Mouse (Mus musculus) midbrain, embryonic 12.5 days (tissue): ENCODE data around the gene Bsdc1. TPM values are rescaled to one million over a fixed set of nuclear protein-coding genes. Genes with fewer than 3 reads are reported as not detected.

ENCODE experiments used
- ATAC-seq: fragments of 200-750 bp; cut with Nextera tagmentation; 2 replicates; pipeline ENCODE4 v1.8.0; 2017; ENCODE audit warnings: low read depth, moderate TSS enrichment, moderate library complexity; ENCODE audit not compliant: low FRiP score
- H3K27ac ChIP-seq: fragments of 300-500 bp; sonication (generic); replicated peaks from 2 replicates; pipeline ENCODE4 v1.5.1; 2016; ENCODE audit warnings: mild to moderate bottlenecking
- H3K27me3 ChIP-seq: fragments of 300-500 bp; sonication (generic); 2 replicates; pipeline ENCODE4 v1.6.1; 2016; ENCODE audit warnings: mild to moderate bottlenecking
- H3K36me3 ChIP-seq: fragments of 300-500 bp; sonication (generic); 2 replicates; pipeline ENCODE4 v1.6.1; 2016
- H3K4me1 ChIP-seq: fragments of 300-500 bp; sonication (generic); 2 replicates; pipeline ENCODE4 v1.6.1; 2016
- H3K4me2 ChIP-seq: fragments of 300-500 bp; sonication (generic); replicated peaks from 2 replicates; pipeline ENCODE4 v1.6.1; 2016; ENCODE audit warnings: mild to moderate bottlenecking, moderate library complexity
- H3K4me3 ChIP-seq: fragments of 300-500 bp; sonication (generic); 2 replicates; pipeline ENCODE4 v1.5.1; 2016; ENCODE audit warnings: mild to moderate bottlenecking
- H3K9ac ChIP-seq: fragments of 300-500 bp; sonication (generic); replicated peaks from 2 replicates; pipeline ENCODE4 v1.6.1; 2016; ENCODE audit warnings: mild to moderate bottlenecking, moderate library complexity
- H3K9me3 ChIP-seq: fragments of 300-500 bp; sonication (generic); 2 replicates; pipeline ENCODE4 v1.6.1; 2016; ENCODE audit warnings: mild to moderate bottlenecking
- WGBS: fragments of 180-500 bp; shearing (Covaris S2); methylation state at CpG from one replicate; pipeline ENCODE4 v1.1.7; 2016; 5-methylcytosine and 5-hydroxymethylcytosine counted together
- polyA plus RNA-seq: library from polyadenylated mRNA; unstranded; fragments of >200 nt; fragmentation: Nextera tagmentation; extraction: Ambion mirVana; gene quantifications from 2 replicates; pipeline ENCODE4 v1.2.1, GENCODE M21; 2016

Bsdc1 gene
- 31.9 and 33.7 TPM in 2 replicates for polyA plus RNA-seq

GRCm38 (mm10) chr4:129461183-129461960 is at the start of gene Bsdc1:
TSS of gene Bsdc1 (plus strand) at chr4:129461581.
- Histone ChIP-seq H3K9me3 (no peaks in the 10 kb centered on the region), H3K4me1 (peaks cover 11% of the 10 kb centered on the region), H3K4me2 (peak within 1 kb of the TSS; percentile 87), H3K27me3 (no peaks in the 10 kb centered on the region), H3K27ac (peak within 1 kb of the TSS; percentile 94), H3K4me3 (peak within 1 kb of the TSS; percentile 77), H3K9ac (peak within 1 kb of the TSS; percentile 80), H3K36me3 (peaks cover 24% of the 10 kb centered on the region)
- peak; percentile 99 for ATAC-seq
- WGBS: under 1% methylated on average over 45 of the region's 46 CpGs

GRCm38 (mm10) chr4:129415892-129416291 is 45.5 kb upstream of the Bsdc1 start:
- Histone ChIP-seq H3K27me3 (no peaks in the 10 kb centered on the region), H3K4me2 (no peak overlapping the region), H3K9me3 (no peaks in the 10 kb centered on the region), H3K4me3 (no peak overlapping the region), H3K9ac (no peak overlapping the region), H3K4me1 (no peaks in the 10 kb centered on the region), H3K36me3 (no peaks in the 10 kb centered on the region), H3K27ac (no peak overlapping the region)
- 95% methylated on average over 5 of the region's 5 CpGs for WGBS
- ATAC-seq: no peak

GRCm38 (mm10) chr4:129416478-129416877 is 44.9 kb upstream of the Bsdc1 start:
- no peak for ATAC-seq
- no peak overlapping the region for H3K4me3 ChIP-seq
- H3K4me1 ChIP-seq: no peaks in the 10 kb centered on the region
- no peak overlapping the region for H3K9ac ChIP-seq
- no peak overlapping the region for H3K4me2 ChIP-seq
- 88% methylated on average over 5 of the region's 5 CpGs for WGBS
- H3K9me3 ChIP-seq: no peaks in the 10 kb centered on the region
- no peak overlapping the region for H3K27ac ChIP-seq
- H3K36me3 ChIP-seq: no peaks in the 10 kb centered on the region
- H3K27me3 ChIP-seq: no peaks in the 10 kb centered on the region

DNA sequence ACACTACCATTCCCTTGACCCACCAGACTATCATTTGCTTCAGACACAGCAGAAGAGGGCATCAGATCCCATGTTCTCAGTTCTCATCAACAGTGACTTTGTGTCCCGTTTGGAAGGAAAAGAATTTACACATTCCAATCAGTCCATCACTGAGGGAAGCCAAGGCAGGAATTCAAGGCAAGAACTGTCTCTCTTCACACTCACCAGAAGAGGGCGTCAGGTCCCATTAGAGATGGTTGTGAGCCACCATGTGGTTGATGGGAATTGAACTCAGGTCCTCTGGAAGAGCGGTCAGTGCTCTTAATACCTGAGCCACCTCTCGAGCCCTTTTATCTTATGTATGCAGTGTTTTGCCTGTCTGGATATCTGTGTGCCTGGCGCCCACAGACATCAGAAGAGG is 43.1 kb upstream of the Bsdc1 start:
- 78% methylated on average over 5 of the region's 5 CpGs for WGBS
- Histone ChIP-seq H3K9ac (no peak overlapping the region), H3K4me2 (no peak overlapping the region), H3K4me1 (no peaks in the 10 kb centered on the region), H3K27ac (no peak overlapping the region), H3K9me3 (no peaks in the 10 kb centered on the region), H3K36me3 (no peaks in the 10 kb centered on the region), H3K4me3 (no peak overlapping the region), H3K27me3 (no peaks in the 10 kb centered on the region)
- ATAC-seq: no peak

- 1% methylated on average over 33 of the region's 33 CpGs for WGBS
- Histone ChIP-seq H3K27ac (no peak within 1 kb of the TSS), H3K4me1 (peaks cover 6% of the 10 kb centered on the region; the same call in 1 of the 2 replicates)
These were observed 20.9 kb upstream of the Bsdc1 start, which contains the start of gene Zbtb8b for GRCm38 (mm10) chr4:129440340-129441063. TSS of gene Zbtb8b (minus strand) at chr4:129440853.

DNA sequence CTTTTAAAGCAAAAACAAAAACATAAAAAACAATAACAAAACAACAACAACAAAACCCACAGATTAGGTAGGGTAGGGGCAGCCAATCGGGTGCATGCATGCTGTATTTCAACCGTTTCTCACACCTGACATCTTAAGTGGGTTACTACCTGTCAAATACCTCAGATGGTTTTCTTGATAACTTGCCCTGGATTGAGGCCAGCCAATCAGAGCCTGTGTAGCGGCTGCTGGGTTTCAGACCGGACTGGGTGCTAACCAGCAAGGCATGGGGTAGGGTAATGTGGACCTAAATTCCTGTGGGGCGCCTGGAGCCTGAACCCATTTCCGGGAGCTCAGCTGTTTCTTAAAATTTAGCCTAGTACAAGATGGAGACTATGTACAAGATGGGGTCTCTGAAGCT is 20.2 kb upstream of the Bsdc1 start:
- no peak for ATAC-seq
- H3K4me1 ChIP-seq: peaks cover 6% of the 10 kb centered on the region; the same call in 1 of the 2 replicates
- peaks cover 41% of the 10 kb centered on the region for H3K27me3 ChIP-seq
- H3K4me3 ChIP-seq: peak overlapping the region; percentile 52; the same call in 1 of the 2 replicates
- no peaks in the 10 kb centered on the region for H3K9me3 ChIP-seq
- 29% methylated on average over 6 of the region's 6 CpGs for WGBS
- H3K4me2 ChIP-seq: peak overlapping the region; percentile 60
- H3K9ac ChIP-seq: no peak overlapping the region
- H3K36me3 ChIP-seq: no peaks in the 10 kb centered on the region
- no peak overlapping the region for H3K27ac ChIP-seq

More at GRCm38 (mm10) chr4:129440340-129441063, 20.9 kb upstream of the Bsdc1 start, which contains the start of gene Zbtb8b:
- Histone ChIP-seq H3K9me3 (no peaks in the 10 kb centered on the region), H3K4me2 (peak within 1 kb of the TSS; percentile 60), H3K4me3 (peak within 1 kb of the TSS; percentile 52), H3K27me3 (peaks cover 41% of the 10 kb centered on the region), H3K9ac (peak within 1 kb of the TSS; percentile 57), H3K36me3 (no peaks in the 10 kb centered on the region)
- peak; percentile 87 for ATAC-seq

GRCm38 (mm10) chr4:129447360-129447759 is 14.0 kb upstream of the Bsdc1 start:
- Histone ChIP-seq H3K4me3 (no peak overlapping the region), H3K9ac (no peak overlapping the region), H3K9me3 (no peaks in the 10 kb centered on the region), H3K27ac (no peak overlapping the region), H3K4me1 (no peaks in the 10 kb centered on the region), H3K27me3 (peaks cover 8% of the 10 kb centered on the region), H3K4me2 (no peak overlapping the region), H3K36me3 (no peaks in the 10 kb centered on the region)
- 85% methylated on average over 8 of the region's 8 CpGs for WGBS
- ATAC-seq: no peak

DNA sequence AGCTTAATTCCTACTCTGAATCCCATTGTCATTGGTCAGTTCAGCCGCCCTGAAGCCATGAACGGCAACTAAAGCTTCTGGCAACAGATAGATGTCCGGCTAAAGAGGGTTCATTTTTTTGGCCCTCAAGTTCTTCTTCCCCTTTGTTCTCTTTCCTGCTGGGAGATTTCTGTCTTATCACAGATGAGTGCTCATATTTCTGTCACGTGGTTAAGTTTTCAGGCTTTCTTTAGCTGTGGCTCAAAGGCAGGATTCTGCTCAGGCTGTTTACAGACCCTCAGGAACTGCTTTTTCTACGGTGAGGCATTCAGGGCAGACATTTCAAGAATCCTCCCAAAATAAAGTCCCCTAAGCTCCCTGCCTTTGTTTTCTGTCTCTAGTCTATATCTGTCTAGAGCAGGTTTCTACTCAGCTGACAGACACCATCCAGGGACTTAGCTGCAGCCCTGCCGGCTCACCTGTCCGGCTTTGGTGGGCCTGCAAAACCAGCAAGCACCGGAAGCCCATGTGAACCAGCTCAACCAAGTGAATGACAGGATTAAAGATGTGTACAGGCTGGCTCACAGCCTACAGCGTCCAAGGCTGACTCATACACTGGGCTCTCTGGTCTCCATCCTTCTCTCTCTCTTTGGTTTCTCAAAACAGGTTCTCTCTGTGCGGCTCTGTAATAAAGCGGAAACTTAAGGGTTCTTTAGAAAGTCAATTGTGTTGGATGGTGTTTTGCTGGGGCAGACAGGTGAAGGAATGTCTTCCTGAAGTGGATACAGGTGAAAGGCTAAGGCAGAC is 13.4 kb upstream of the Bsdc1 start:
- H3K36me3 ChIP-seq: no peaks in the 10 kb centered on the region
- H3K4me3 ChIP-seq: no peak overlapping the region
- no peak for ATAC-seq
- peaks cover 3% of the 10 kb centered on the region for H3K27me3 ChIP-seq
- H3K4me2 ChIP-seq: no peak overlapping the region
- no peak overlapping the region for H3K9ac ChIP-seq
- no peaks in the 10 kb centered on the region for H3K9me3 ChIP-seq
- H3K4me1 ChIP-seq: no peaks in the 10 kb centered on the region
- no peak overlapping the region for H3K27ac ChIP-seq
- WGBS: 83% methylated on average over 11 of the region's 11 CpGs

GRCm38 (mm10) chr4:129448713-129449112 is 12.7 kb upstream of the Bsdc1 start:
- Histone ChIP-seq H3K27ac (no peak overlapping the region), H3K4me1 (no peaks in the 10 kb centered on the region), H3K4me2 (no peak overlapping the region), H3K27me3 (no peaks in the 10 kb centered on the region), H3K36me3 (no peaks in the 10 kb centered on the region), H3K9ac (no peak overlapping the region), H3K9me3 (no peaks in the 10 kb centered on the region), H3K4me3 (no peak overlapping the region)
- ATAC-seq: no peak
- 91% methylated on average over 6 of the region's 6 CpGs for WGBS

- H3K4me2 ChIP-seq: no peak overlapping the region
- H3K27me3 ChIP-seq: no peaks in the 10 kb centered on the region
- H3K9ac ChIP-seq: no peak overlapping the region
- no peaks in the 10 kb centered on the region for H3K4me1 ChIP-seq
- H3K27ac ChIP-seq: no peak overlapping the region
- WGBS: 78% methylated on average over 2 of the region's 2 CpGs
- no peak for ATAC-seq
- no peaks in the 10 kb centered on the region for H3K36me3 ChIP-seq
- no peak overlapping the region for H3K4me3 ChIP-seq
- H3K9me3 ChIP-seq: no peaks in the 10 kb centered on the region
These were observed 10.5 kb upstream of the Bsdc1 start for GRCm38 (mm10) chr4:129450851-129451250.

GRCm38 (mm10) chr4:129451471-129452169 is 9.8 kb upstream of the Bsdc1 start:
- no peak for ATAC-seq
- Histone ChIP-seq H3K4me2 (no peak overlapping the region), H3K36me3 (no peaks in the 10 kb centered on the region), H3K27ac (no peak overlapping the region), H3K9me3 (no peaks in the 10 kb centered on the region), H3K9ac (no peak overlapping the region), H3K4me3 (no peak overlapping the region), H3K4me1 (no peaks in the 10 kb centered on the region), H3K27me3 (no peaks in the 10 kb centered on the region)
- 86% methylated on average over 15 of the region's 15 CpGs for WGBS
